Mouse (Mus musculus): ENCODE measurements around the gene Mettl3.

Mettl3 gene

DNA sequence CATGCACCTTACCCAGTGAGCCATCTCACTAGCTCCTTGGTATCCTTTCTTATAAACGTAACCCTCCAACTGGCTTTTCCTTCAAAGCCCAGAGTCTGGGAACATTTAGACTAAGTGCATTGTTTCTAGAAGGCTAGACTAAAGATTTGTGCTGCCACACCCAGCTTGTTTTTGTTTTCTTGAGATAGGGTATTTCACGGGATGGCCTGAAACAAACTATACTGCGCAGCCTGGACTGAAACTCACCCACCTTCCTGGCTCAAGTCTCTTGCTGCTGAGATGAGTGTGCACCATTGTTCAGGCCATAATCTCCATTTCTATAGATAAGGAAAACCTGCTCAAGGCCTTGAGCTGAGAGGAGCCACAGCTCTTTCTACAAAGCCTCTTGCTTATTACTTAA lies 20.7 kb downstream of the Mettl3 start:
- no peak for DNase-seq

DNA sequence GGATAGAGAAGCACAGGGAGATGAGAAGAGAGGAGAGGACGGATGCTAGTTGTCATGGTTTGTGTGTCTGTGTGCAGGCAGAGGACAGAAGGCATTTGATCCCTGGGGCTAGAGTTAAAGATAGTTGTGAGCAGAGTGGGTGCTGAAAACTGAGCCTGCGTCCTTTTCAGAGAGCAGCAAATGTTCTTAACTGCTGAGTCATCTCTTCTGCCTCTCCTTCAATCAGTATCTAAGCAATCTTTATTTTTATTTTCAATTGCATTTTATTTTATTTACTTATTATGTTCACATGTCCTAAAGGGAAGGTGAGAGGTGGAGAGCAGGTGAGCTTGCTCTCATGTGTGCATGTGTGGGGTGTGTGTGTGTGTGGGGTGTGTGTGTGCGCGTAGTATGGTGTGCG lies 21.3 kb downstream of the Mettl3 start:
- DNase-seq = no peak

DNA sequence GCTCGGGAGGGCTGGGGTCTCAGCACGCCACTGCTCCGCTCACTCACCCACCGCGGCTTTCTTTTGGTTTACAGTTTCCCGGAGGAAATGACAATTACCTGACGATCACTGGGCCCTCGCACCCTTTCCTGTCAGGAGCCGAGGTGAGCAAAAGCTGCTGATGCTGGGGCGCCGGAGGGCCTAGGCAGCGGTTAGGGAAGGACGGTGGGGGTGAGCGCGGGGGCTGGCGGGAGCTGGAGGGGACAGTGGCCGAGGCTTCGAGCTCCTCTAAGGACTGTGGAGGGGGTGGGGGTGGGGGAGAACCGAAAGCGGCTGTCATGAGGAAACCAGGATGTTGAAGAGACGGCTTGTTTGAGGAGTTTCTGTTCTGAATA lies 25.2 kb downstream of the Mettl3 start:
- no peak for DNase-seq

DNA sequence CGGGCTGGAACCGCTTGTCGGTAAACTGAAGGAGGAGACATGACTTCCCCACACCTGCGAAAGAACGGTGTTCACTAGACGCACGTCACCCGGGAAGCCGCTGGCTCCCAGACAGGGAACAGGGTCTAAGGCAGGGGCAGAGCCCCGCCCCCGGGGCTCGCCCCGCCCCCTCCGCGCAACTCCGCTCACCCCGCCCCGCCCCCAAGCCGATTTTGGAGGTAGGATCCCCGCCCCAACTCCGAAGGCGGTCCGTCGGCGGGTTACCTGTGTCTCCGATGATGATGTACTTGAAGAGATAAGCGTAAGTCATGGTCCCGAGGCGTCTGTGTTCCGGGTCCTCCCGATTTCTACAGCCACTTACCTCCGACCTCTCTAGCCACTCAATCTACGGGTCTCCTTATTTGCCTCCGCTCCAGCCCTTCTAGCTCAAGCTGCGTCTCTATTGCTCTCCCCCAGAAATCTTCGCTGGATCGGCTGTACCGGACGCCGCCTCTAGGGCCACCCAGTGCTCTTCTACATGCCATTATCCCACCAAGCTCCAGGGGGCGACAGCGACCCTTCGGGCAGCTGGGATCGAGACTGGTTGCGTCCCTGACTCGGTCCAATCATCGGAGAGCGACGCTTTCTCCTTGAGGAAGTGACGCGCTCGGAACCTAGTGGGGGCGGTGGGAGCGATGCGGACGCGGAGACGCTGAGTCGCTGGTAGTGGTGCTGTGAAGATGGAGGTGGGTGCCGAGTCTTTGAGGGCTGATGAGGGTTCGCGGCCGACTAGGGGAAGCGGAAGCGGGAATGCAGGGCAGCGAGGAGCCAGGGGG lies 25.8 kb downstream of the Mettl3 start, which contains the start of the genes Tox4 and Rab2b:
Gene Tox4 (plus strand): TSS at position 215 of the 815 bp plus-strand sequence.
Gene Rab2b (minus strand): TSS at position 614 of the 815 bp plus-strand sequence.
- peak; percentile 97 for DNase-seq

DNA sequence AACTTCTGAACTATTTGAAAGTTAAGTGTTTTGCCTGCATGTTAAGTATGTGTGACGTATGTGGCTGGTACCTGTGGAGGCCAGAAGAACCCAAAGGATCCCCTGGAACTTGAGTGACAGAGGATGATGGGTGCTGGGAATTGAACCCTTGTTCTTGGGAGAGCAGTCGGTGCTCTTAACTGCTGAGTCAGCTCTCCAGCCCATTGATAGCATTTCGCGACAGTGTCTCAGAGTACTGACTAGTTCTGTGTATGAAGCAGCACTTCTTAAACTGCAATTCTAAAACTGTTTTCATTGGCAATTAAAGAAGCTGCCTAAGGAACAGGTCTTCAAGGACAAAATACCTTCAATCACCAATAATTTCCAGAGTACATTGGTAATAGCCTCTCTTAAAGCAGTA lies 27.7 kb downstream of the Mettl3 start:
- DNase-seq = no peak

DNA sequence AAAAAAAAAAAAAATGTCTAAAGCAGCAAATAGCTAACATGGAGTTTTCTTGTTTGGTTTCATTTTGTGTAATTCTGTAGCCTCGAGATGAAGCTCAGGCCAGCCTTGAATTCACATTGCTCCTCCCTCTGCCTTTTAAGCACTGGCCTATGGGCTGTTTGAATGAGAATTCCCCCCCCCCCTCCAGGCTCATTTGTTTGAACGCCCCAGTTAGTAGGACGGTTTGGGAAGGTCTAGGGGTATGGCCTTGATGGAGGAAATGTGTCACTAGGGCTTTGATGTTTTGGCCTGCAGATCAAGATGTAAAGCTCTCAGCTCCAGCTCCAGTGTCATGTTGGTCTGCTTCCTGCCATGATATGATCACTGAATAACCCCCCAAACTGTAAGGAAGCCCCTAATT lies 32.1 kb downstream of the Mettl3 start:
- no peak for DNase-seq

DNA sequence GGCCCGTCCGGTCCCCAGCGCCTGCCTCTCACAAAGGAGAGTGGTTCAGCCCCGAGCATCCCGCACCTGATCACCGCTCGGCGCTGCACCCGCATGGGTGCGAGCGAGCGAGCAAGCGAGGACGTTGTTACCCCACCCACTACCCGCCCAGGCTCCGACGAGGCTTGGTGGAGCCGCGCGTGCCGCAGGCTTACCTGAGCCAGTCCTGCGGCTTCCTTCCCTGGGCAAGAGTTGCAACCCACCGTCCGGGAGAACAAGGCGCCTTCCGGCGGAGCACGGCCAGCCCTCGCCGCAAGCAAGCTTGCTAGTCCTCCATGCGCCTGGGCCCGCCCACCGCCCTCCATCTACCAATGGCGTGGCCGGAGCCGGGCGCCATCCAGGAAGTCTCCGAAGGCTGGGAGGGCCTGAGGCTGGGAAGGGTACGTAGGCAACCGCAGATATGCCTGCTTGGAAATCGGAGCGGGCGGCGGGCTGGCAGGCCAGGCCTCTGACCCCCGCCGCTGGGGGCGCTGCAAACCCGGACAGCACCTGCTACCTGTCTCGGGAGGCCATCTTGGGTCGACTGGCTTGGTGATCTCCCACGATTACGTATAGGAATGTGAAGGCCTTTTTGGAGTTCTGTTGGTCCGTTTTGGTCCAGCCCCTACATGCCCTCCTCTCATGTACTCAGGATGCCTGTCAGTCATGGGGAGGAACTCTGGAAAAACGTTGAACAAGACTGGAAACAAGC lies 47.3 kb downstream of the Mettl3 start, which contains the start of gene Chd8:
Gene Chd8 (minus strand): TSS at position 297 of the 730 bp plus-strand sequence.
- DNase-seq = peak; percentile 94

DNA sequence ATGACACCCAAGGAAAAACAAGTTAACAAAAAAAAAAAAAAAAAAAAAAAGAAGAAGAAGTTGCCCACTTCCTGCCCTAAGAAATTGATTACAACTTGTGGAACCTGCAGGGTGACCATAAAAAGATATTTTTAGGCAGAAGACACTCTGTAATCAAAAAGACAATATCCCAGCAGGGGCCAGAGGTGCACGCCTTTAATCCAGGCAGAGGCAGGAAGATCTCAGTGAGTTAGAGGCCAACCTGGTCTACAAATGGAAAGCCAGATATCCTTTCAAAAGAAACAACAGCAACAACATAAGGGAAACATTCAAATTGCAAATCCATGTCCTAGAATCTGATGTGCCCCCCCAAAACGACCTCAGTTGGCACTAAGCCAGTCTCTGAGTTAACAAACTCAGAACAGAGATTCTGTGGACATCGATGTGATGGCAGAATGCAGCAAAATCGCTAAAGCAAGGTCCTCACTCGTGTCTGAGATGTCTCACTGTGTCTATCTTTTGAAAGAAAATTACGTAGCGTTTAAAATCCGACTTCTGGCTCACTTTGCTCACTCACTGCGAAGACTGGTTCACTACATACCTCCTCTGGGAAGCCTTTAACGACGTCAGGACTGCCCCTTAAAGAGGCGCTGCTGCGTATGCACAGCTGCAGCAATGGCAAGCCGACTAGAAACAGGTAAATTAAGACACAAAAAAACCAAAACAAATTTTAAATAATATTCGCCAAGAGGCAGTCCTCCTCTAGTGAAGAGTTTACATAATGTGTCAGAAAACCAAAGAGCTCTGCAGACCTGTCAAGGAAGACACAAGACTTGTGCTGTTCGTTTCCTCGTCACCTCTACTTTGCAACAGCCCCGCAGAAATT lies 48.4 kb downstream of the Mettl3 start:
- no peak for DNase-seq

DNA sequence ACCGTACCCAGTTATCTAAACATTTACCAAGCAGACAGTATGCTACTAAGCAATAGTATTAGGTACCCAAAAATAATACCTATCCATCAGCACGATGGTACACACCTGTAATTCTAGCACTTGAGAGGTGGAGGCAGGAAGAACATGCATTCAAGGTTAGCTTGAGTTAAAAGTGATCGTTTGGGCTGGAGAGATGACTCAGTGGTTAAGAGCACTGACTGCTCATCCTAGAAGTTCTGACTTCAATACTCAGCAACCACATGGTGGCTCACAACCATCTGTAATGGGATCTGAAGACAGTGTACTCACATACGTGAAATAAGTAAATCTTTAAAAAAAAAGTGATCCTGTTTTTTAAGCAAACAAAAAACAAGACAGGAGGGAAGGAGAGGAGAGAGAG lies 58.8 kb downstream of the Mettl3 start:
- DNase-seq = no peak

All from right cerebral cortex, postnatal 4 days (tissue).